Comparison of ENCODE assay signal across 22 mouse cellular contexts in genomic region chr4:151823963-151824362, GRCm38 (mm10). TPM values are rescaled to one million over a fixed set of nuclear protein-coding genes. Genes with fewer than 3 reads are reported as not detected.
DNase-seq lines count a peak whose midpoint lies in the region; ATAC-seq and TF ChIP-seq lines count a peak whose summit lies in the region.
"Had no signal": no experiment of that assay in that cellular context is flagged by ENCODE, and none has a peak within 500 bp of the region (broad histone marks: within the 10 kb centered on the region; RNA-seq: fewer than 3 reads in every experiment).

No protein-coding gene starts in this region.

- H3K27me3 ChIP-seq in cerebellum, adult 2 months (ENCODE audit: control insufficient read depth, insufficient read depth, low read length) = no peaks in the 10 kb centered on the region
- H3K27me3 ChIP-seq in lung, postnatal 0 days (replicated peaks; ENCODE audit: insufficient read depth, low read length) = no peaks in the 10 kb centered on the region
- H3K27me3 ChIP-seq: forebrain, embryonic 13.5 days; hindbrain, embryonic 13.5 days; megakaryocyte, embryonic 14.5 days; midbrain, embryonic 13.5 days; neural tube, embryonic 12.5 days had no signal

- no peaks in the 10 kb centered on the region for H3K9me3 ChIP-seq in lung, postnatal 0 days (ENCODE audit: low read length)
- H3K9me3 ChIP-seq: forebrain, embryonic 13.5 days; hindbrain, embryonic 13.5 days; megakaryocyte, embryonic 14.5 days; midbrain, embryonic 13.5 days; neural tube, embryonic 12.5 days had no signal

- no peak overlapping the region for H3K9ac ChIP-seq in lung, postnatal 0 days (replicated peaks; ENCODE audit: low read depth)
- H3K9ac ChIP-seq: forebrain, embryonic 13.5 days; hindbrain, embryonic 13.5 days; midbrain, embryonic 13.5 days; neural tube, embryonic 12.5 days had no signal

- H3K27ac ChIP-seq in cerebellum, adult 2 months (ENCODE audit: insufficient read depth, low read length) = 0 out of 2 replicates have a peak overlapping the region, but pooled peaks have one; percentile 11
- H3K27ac ChIP-seq in lung, postnatal 0 days (ENCODE audit: low read length) = no peak overlapping the region
- H3K27ac ChIP-seq: forebrain, embryonic 13.5 days; hindbrain, embryonic 13.5 days; left cerebral cortex, adult 2 months; midbrain, embryonic 13.5 days; neural tube, embryonic 12.5 days had no signal

- TF ChIP-seq POLR2A in cerebellum, adult 2 months (IDR thresholded peaks at IDR 0.05; ENCODE audit: borderline replicate concordance, insufficient read depth, low read length) = no peak
- TF ChIP-seq POLR2A in lung, adult 2 months (IDR thresholded peaks at IDR 0.05; ENCODE audit: borderline replicate concordance, extremely low read depth, low read depth, low read length) = no peak

- intact Hi-C loops in heart, postnatal 25 days (cut with DNase I) = no loop called here

- peaks cover 8% of the 10 kb centered on the region; the same call in 1 of the 2 replicates for H3K4me1 ChIP-seq in cerebellum, adult 2 months (ENCODE audit: control insufficient read depth, insufficient read depth, low read length)
- peaks cover 8% of the 10 kb centered on the region; the same call in 1 of the 2 replicates for H3K4me1 ChIP-seq in lung, postnatal 0 days (ENCODE audit: insufficient read depth, low read depth, low read length)
- peaks cover 15% of the 10 kb centered on the region for H3K4me1 ChIP-seq in lung, adult 2 months (ENCODE audit: control insufficient read depth, insufficient read depth, low read length)

- no peak for TF ChIP-seq EP300 in lung, postnatal 0 days (IDR thresholded peaks at IDR 0.05)

- no peak for DNase-seq in cerebellum, adult 2 months
- DNase-seq in cerebellum, postnatal 14 days = no peak
- DNase-seq in heart, adult 18-20 months = peak; percentile 25 to 28
- DNase-seq in heart, postnatal 25 days (ENCODE audit: low spot score) = no peak
- DNase-seq in lung, postnatal 0 days (ENCODE audit: low spot score) = no peak
- no peak for DNase-seq in lung, adult 2 months
- peak; percentile 37 for DNase-seq in gastrocnemius, postnatal 25 days
- DNase-seq in adrenal gland, postnatal 14 days = no peak
- DNase-seq: adrenal gland, adult 8-10 months; cerebellum, adult 8-10 months; kidney, adult 18-20 months; kidney, postnatal 4 days; lung, postnatal 14 days had no signal

- ATAC-seq in lung, postnatal 0 days = peak; percentile 9; the same call in 1 of the 2 replicates
- ATAC-seq: activated CD4-positive, CD25-positive, alpha-beta regulatory T cell, adult 4 months; forebrain, embryonic 13.5 days; inflammation-experienced regulatory T-cells, adult 6 months; midbrain, embryonic 13.5 days had no signal

- H3K36me3 ChIP-seq in lung, postnatal 0 days (ENCODE audit: insufficient read depth, low read length) = no peaks in the 10 kb centered on the region
- H3K36me3 ChIP-seq: neural tube, embryonic 12.5 days had no signal

- 28% methylated on average over 3 of the region's 3 CpGs for WGBS in cerebellum, adult 2 months
- WGBS in lung, postnatal 0 days = 27% methylated on average over 3 of the region's 3 CpGs
- WGBS in lung, adult 2 months = 39% methylated on average over 3 of the region's 3 CpGs

- no peak overlapping the region for H3K4me2 ChIP-seq in lung, postnatal 0 days (replicated peaks; ENCODE audit: low read depth, low read length)
- H3K4me2 ChIP-seq: forebrain, embryonic 13.5 days; heart, embryonic 11.5 days; hindbrain, embryonic 13.5 days; midbrain, embryonic 13.5 days; neural tube, embryonic 12.5 days had no signal

- no peak overlapping the region for H3K4me3 ChIP-seq in cerebellum, adult 2 months (replicated peaks; ENCODE audit: insufficient read depth, low read depth, low read length)
- H3K4me3 ChIP-seq in lung, postnatal 0 days (ENCODE audit: low read depth, low read length) = no peak overlapping the region
- no peak overlapping the region for H3K4me3 ChIP-seq in lung, adult 2 months (replicated peaks; ENCODE audit: extremely low read depth, low read depth, low read length)
- H3K4me3 ChIP-seq: forebrain, embryonic 13.5 days; hindbrain, embryonic 13.5 days; left cerebral cortex, adult 2 months; megakaryocyte, embryonic 14.5 days; midbrain, embryonic 13.5 days; neural tube, embryonic 12.5 days had no signal

- TF ChIP-seq CTCF in cerebellum, adult 2 months (IDR thresholded peaks at IDR 0.05; ENCODE audit: borderline replicate concordance, insufficient read depth, low read depth, low read length) = no peak
- TF ChIP-seq CTCF in lung, postnatal 0 days (IDR thresholded peaks at IDR 0.05) = no peak
- no peak for TF ChIP-seq CTCF in lung, adult 2 months (IDR thresholded peaks at IDR 0.05; ENCODE audit: insufficient read depth, low read length)

RNA-seq across cellular contexts. Expression of gene Camta1, which starts 37.7 kb away (rescaled TPM):
- polyA plus RNA-seq in cerebellum, adult 2 months (2012; rRNA removed) = 155 and 168 TPM in 2 replicates
- total RNA-seq in heart, adult 18-20 months (2021) = 100 to 1,000 TPM; 207 to 208 TPM
- total RNA-seq in heart, postnatal 25 days (2021) = 100 to 1,000 TPM; 234 to 244 TPM
- 79.1 and 86.4 TPM in 2 replicates for polyA plus RNA-seq in lung, postnatal 0 days (2015; fragmentation: Nextera tagmentation; extraction: Ambion mirVana)
- 8.4 and 10.4 TPM in 2 replicates for polyA plus RNA-seq in lung, adult 2 months (2012; rRNA removed)
- 100 to 1,000 TPM in 1 of 2 experiments, 10 to 100 TPM in 1; 91.0 to 104 TPM for total RNA-seq in gastrocnemius, postnatal 25 days (2021)
- 40.1 and 45.4 TPM in 2 replicates for total RNA-seq in adrenal gland, postnatal 14 days (2021)

Comparison
In these comparisons a context has a peak if more than half of its experiments do, and no peak if none do; other contexts are left out.
1. DNase-seq: peak in heart, adult 18-20 months (2 of 2) and gastrocnemius, postnatal 25 days (single experiment); none in cerebellum, adult 2 months (0 of 2), cerebellum, postnatal 14 days (0 of 2), heart, postnatal 25 days (single experiment), lung, postnatal 0 days (single experiment), lung, adult 2 months (single experiment) and adrenal gland, postnatal 14 days (single experiment).